Mouse (Mus musculus) left cerebral cortex, postnatal 4 days (tissue): ENCODE results near the gene Tubb4a. TPM values are rescaled to one million over a fixed set of nuclear protein-coding genes. Genes with fewer than 3 reads are reported as not detected.
"Not testable (repeated sequence)": the region's sequence is repeated elsewhere in the genome, so short reads cannot be mapped to it uniquely, and the experiment has no call there.

Experiments
- DNase-seq: peaks from one replicate; pipeline ENCODE4 v3.0.0-alpha.2; 2022
- intact Hi-C: fragments of 180-260 bp; cut with DNase I; formaldehyde crosslinking; loops from one replicate; pipeline ENCODE4 v1.15.1; 2025
- total RNA-seq, 2 experiments: library from RNA; stranded (reverse); gene quantifications; 2 replicates each; pipeline ENCODE4 v1.2.3; 2021

Gene Tubb4a
- 100 to 1,000 TPM; 308 to 337 TPM for total RNA-seq

GRCm38 (mm10) chr17:57087049-57087832 is at the start of gene Tubb4a:
Tubb4a (minus strand) TSS chr17:57087782.
- intact Hi-C loops: no loop called here
- peak; percentile 81 for DNase-seq

DNA sequence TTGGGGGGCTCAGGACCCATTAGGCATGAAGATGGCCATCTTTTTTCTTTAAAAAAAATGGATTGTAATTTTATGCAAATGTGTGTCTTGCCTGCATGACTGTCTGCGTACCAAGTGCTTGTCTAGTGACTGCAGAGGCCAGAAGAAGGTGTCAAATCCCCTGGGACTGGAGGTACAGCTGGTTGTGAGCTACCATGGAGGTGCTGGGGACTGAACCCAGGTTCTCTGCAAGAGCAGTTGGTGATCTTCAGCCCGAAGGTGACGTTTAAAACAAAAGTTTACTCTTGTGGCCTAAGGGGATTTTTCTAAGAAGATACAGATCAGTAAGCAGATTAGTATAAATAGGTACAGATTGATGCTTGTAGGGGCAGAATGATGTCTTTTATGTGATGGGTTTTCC is 48.1 kb upstream of the Tubb4a start:
- intact Hi-C loops: no loop called here
- no peak for DNase-seq

DNA sequence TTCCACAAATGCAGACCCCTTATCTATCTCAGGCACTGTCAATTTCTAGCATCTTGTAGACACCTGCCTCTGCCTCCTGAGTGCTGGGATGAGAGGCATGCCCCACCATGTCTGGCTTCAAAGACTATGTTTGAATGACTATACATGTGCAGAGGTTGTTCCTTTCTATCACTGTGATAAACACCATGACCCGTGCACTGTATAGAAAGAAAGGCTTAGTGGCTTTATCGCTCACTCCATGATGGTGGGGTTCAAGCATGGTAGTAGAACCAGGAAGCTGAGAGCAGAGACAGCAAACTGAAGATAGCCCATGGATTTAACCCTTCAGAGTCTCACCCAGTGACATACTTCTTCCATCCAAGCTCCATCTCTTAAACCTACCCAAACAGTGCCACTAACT is 47.1 kb upstream of the Tubb4a start:
- no peak for DNase-seq
- intact Hi-C loops: no loop called here

DNA sequence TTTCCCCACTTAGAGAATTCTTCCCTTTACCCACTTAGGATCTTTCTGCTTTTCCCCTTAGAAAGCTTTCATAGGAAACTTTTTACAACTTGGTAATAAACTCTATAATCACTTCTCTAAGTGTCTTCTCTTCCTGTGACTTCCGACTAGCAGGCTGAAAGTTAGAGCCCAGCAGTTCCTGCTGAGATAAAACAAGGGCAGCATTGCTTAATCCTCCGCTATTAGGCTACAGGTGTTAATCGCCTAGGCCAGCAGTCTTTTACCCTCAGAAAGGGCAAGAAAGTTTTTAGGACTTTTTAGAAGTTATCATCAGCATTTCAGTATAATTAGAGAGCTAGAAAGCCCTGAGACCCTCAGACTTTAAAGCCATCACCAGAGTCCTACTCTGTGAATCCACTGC is 46.4 kb upstream of the Tubb4a start:
- DNase-seq, intact Hi-C loops: not testable (repeated sequence)

DNA sequence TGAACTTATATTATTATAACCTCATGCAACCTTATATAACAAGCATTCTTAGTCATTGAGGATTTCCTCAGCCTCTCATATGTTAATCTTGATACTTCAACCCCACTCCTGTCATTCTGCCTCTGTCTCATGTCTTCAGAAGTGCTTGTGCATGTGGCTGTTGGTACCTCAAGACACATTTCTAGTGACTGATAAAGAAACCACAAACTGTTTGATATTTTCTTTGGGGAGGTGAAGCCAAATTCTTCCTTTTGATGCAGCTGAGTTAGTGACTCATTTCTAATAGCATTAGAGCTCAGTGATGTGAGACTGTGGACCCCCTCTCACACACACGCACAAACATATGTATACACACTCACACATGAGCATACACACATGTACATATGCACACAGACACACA is 44.2 kb upstream of the Tubb4a start:
- intact Hi-C loops: no loop called here
- no peak for DNase-seq

- intact Hi-C loops: no loop called here
- DNase-seq: no peak
Observed at GRCm38 (mm10) chr17:57125853-57126622, 38.5 kb upstream of the Tubb4a start.

DNA sequence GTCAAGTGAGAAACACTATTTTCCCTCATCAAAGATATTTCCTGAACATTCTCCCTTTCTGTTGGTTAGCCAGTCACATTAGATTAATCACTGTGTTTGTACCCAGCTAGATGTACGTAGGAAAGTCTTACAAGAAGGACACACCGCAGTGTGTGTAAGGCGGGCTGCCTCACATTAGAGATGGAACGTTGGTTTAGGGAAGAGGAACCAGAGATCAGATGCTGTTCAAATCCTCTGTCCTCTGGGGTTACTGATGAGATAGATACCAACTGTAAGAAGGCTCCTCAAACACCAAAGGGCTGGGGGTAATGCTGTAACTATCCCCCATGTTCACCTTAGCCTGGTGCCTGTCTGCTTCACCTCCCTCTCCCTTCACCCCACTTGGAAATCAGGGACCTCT is 37.2 kb upstream of the Tubb4a start:
- intact Hi-C loops: no loop called here
- no peak for DNase-seq

DNA sequence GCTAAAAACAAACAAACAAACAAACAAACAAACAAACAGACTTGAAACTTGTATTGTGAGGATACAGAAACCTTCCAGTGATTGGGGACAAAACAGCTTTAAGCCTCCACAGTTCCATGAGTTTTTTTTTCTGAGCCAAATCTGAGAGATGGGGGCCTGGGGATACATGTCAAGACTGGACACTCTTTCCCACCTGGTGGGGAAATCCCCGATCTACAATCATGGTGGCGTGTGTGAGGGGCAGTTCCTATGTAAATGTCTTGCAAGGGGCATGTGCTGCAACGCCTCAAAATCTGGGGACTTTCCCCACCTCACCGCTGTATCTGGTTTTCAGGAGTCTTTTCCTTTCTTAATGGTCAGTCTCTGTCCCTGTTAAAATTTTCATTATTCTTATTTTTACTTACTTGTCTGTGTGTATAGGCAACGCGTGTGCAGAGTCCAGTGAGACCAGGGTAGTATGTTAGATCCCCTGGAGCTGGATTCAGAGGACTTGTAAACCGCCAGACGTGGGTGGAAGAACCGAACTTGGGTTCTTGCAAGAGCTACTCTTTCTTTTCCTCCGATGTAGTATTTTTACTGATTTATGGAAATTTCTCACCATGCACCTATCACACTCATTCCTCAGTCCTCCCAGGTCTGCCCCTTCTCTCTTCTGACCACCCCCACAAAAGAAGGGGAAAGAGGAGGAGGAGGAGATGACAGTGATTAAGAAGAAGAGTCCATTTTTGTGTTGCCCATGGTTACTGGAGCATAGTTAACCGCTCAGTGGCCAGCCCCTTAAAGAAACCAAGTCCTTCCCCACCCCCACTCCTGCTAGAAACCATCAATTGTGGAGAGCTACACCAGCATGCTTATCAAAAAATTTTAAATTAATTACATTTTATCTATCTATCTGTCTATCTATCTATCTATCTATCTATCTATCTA is 35.9 kb upstream of the Tubb4a start:
- no peak for DNase-seq
- intact Hi-C loops: no loop called here

DNA sequence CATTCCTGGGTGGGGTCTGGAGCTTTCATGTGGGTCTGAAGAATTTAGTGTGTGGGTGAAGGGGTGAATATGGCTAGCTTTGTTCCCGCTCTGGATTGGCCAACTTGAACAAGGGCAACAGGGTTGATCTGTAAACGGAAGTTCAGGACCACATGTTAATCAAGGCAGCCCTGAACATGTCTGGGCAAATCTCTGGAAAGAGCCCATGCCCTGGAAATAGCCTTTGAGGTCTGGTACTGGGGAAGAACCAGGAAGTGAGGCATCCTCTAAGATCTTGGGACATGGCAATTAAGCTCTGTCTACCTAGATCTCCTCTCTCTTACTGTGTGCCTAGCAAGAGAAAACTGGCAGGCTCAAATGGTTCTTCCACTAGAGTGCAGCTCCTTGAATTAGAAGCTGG is 34.3 kb upstream of the Tubb4a start:
- DNase-seq: no peak
- intact Hi-C loops: no loop called here

DNA sequence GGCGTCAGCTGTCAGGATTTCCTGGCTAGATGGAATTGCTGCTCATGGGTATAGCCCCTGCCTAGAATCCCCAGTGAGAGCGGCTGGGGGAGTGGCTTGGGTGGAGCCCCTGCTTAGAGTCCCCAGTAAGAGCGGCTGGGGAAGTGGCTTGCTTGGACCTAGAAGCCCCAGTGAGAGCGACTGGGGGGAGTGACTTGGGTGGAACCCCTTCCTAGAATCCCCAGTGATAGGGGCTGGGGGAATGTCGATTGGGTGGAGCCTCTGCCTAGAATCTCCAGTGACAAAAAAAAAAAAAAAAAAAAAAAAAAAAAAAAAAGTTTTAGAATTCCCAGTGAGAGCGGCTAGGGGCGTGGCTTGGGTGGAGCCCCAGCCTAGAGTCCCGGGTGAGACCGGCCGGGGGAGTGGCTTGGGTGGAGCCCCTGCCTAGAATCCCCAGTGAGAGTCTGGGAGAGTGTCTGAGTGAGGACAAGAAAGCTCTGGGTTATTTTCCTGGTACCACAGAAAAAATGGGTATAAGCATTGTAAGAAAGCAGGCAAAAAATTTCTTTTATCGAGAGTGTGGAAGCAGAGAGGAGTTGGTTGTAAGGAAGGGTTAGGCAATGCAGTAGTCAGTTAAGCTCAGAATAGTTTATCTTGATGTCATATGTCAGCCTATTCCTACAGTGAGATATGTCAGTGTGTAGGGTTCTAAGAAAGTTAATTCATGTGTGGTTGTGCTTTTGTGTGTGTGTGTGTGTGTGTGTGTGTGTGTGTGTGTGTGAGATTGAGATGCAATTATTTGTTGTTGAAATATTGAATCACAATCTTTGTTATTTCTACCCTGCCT is 31.2 kb upstream of the Tubb4a start:
- intact Hi-C loops: no loop called here
- no peak for DNase-seq

DNA sequence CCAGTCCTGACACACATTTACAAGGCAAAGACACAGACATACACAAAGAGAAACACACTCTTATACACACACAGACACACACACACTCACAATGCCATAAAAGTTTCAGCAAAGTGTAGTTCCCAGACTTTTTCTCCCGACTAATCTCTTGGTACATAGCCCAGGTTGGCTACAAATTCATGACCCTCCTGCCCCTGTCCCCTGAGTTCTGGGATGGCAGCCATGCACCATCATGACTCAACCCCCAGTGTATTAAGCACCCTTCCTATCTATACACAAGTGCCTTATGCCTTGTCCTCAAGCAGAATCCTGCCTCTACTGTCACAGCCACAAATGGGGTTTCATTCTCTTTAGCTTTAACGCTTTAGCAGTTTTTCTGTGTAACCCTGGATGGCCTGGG is 29.2 kb upstream of the Tubb4a start:
- DNase-seq: no peak
- intact Hi-C loops: no loop called here

DNA sequence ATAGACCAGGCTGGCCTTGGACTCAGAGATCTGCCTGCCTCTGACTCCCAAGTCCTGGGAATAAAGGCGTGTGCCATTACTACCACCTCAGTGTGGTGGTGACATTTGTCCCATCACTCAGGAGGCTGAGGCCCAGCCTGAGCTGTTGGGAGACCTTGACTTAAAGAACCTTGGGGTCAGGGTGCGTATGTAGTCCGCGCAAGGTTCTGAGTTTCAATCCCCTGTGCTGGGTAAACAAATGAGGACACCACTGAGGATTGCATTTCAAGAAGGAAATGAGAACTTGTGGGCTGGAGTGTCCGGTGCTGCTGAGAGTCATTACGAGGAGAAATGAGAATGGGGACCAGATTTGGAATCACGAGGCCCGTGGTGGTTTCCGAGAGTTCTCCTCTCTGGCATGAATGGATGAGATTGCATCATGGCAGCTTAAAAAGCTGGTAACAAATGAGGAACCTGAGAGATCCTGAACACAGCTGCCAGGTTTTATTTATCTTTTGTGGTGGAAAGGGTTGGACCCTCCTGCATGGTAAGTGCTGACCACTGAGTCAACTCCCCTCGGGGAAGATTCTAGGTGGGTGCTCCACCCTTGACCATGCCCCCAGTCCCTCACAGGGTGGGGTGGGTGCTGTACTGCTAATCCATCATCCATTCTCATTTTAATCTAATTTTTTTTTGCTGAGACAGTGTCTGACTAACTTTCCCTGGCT is 25.3 kb upstream of the Tubb4a start:
- no peak for DNase-seq
- intact Hi-C loops: no loop called here

- intact Hi-C loops: no loop called here
- no peak for DNase-seq
Observed at GRCm38 (mm10) chr17:57110005-57110404, 22.4 kb upstream of the Tubb4a start.

DNA sequence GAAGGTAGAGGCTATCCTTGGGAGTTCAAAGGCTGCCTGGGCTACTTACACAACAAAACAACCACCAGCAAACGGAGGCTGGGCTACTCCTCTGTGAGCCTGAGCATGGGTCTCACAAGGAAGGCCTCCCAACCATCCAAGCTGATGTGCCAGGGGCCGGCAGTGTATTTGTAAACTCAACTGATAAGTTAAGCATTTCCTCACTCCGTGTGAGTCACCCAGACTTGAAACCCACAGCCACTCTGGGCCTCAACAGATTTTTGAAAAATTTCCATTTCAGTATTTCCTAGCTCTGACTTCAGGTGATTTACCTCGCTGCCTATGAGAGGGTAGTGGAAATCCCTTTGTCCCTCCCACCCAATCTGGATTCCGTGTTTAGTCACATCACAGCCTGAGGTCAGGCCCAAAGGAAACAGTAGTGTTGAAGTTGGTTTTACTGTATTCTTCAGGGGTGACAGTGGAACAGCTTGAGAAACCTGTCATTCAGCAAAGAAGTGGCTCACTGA is 21.1 kb upstream of the Tubb4a start:
- intact Hi-C loops: no loop called here
- DNase-seq: no peak

DNA sequence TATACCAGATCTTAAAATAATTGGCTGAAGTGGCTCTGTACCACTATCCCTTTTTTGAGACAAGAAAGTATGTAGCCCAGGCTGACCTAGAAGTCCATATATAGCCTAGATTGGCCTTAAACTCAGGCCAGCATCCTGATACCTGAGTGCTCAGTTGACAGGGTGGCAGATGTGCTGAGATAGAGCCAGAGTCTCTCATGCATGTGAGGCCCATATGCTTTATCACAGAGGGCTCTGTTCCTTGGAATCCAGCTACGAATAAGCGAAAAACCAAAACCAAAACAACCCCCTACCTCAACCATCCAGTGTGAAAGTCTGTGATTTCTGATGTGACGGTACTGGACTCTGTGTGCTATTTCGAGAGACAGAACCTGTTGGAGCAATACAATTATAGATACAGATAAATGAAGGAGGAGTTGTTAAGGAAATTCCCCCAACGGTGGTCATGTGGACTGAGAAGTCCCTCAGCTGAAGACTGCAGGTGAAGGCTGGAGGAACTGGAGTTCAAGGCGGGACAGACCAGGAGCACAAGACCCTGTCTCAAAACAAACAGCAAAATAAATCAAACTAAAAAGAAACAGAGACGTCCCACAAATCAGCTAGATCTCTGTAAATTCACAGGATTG is 20.6 kb upstream of the Tubb4a start:
- intact Hi-C loops: no loop called here
- no peak for DNase-seq

DNA sequence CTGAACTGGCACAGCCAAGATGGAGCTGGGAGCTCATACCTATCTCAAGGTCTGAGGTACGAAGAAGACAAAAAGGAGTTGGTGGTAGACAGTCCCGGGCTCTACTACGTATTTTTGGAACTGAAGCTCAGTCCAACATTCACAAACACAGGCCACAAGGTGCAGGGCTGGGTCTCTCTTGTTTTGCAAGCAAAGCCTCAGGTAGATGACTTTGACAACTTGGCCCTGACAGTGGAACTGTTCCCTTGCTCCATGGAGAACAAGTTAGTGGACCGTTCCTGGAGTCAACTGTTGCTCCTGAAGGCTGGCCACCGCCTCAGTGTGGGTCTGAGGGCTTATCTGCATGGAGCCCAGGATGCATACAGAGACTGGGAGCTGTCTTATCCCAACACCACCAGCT is 19.5 kb upstream of the Tubb4a start:
- intact Hi-C loops: no loop called here
- DNase-seq: no peak

GRCm38 (mm10) chr17:57106035-57106368 is 18.4 kb upstream of the Tubb4a start:
- intact Hi-C loops: no loop called here
- no peak for DNase-seq

- intact Hi-C loops: no loop called here
- peak; percentile 64 for DNase-seq
Observed at GRCm38 (mm10) chr17:57105181-57106034, 17.8 kb upstream of the Tubb4a start, which contains the start of gene Tnfsf9. Tnfsf9 (plus strand) TSS chr17:57105325.
